Mouse (Mus musculus) heart, postnatal 0 days (tissue): ENCODE measurements around the gene Gnas. TPM values are rescaled to one million over a fixed set of nuclear protein-coding genes. Genes with fewer than 3 reads are reported as not detected.

Source experiments
- ATAC-seq: fragments of 200-750 bp; cut with Nextera tagmentation; 2 replicates; pipeline ENCODE4 v1.8.0; 2017; ENCODE audit warnings: low read depth, moderate number of reproducible peaks, moderate library complexity; ENCODE audit not compliant: insufficient read depth
- DNase-seq: peaks from one replicate; pipeline ENCODE4 v3.0.0-alpha.2; 2016; ENCODE audit warnings: low spot score
- H3K27ac ChIP-seq: fragments of 300-500 bp; sonication (generic); 2 replicates; pipeline ENCODE4 v1.5.1; 2014; ENCODE audit warnings: low read depth, mild to moderate bottlenecking
- H3K27me3 ChIP-seq: fragments of 300-500 bp; sonication (generic); 2 replicates; pipeline ENCODE4 v1.6.1; 2014; ENCODE audit warnings: low read length, mixed read lengths; ENCODE audit not compliant: control insufficient read depth, insufficient read depth
- H3K36me3 ChIP-seq: fragments of 300-500 bp; sonication (generic); replicated peaks from 2 replicates; pipeline ENCODE4 v1.6.1; 2014; ENCODE audit warnings: low read length, mixed read lengths; ENCODE audit not compliant: control insufficient read depth, insufficient read depth
- H3K4me1 ChIP-seq: fragments of 300-500 bp; sonication (generic); 2 replicates; pipeline ENCODE4 v1.6.1; 2014; ENCODE audit warnings: antibody characterized with exemption; ENCODE audit not compliant: control insufficient read depth, insufficient read depth
- H3K4me2 ChIP-seq: fragments of 300-500 bp; sonication (generic); 2 replicates; pipeline ENCODE4 v1.6.1; 2014; ENCODE audit warnings: low read depth, mild to moderate bottlenecking, low read length, moderate library complexity
- H3K4me3 ChIP-seq: fragments of 300-500 bp; sonication (generic); 2 replicates; pipeline ENCODE4 v1.5.1; 2014; ENCODE audit warnings: low read depth, low read length
- H3K9ac ChIP-seq: fragments of 300-500 bp; sonication (generic); replicated peaks from 2 replicates; pipeline ENCODE4 v1.6.1; 2014; ENCODE audit warnings: low read depth, low read length, mixed read lengths
- H3K9me3 ChIP-seq: fragments of 300-500 bp; sonication (generic); replicated peaks from 2 replicates; pipeline ENCODE4 v1.6.1; 2016; ENCODE audit warnings: low read length; ENCODE audit not compliant: control insufficient read depth
- CTCF ChIP-seq: IDR thresholded peaks from 2 replicates; pipeline ENCODE4 v1.5.1; 2016; ENCODE audit warnings: antibody characterized with exemption, control low read depth, low read depth
- EP300 ChIP-seq: IDR thresholded peaks from 2 replicates; pipeline ENCODE4 v1.6.1; 2016; ENCODE audit warnings: antibody characterized with exemption, low read depth
- WGBS: fragments of 180-500 bp; shearing (Covaris S2); extraction: QIAGEN DNeasy Blood & Tissue Kit; methylation state at CpG from one replicate; pipeline ENCODE4 v1.1.7; 2014; 5-methylcytosine and 5-hydroxymethylcytosine counted together
- polyA plus RNA-seq: library from polyadenylated mRNA; unstranded; fragments of >200 nt; fragmentation: Nextera tagmentation; extraction: Ambion mirVana; gene quantifications from 2 replicates; pipeline ENCODE4 v1.2.1, GENCODE M21; 2015
- total RNA-seq: library from RNA; depleted of rRNA; stranded (reverse); fragments of >200 nt; gene quantifications from 2 replicates; pipeline ENCODE4 v1.2.3, GENCODE M21; 2014; ENCODE audit warnings: low replicate concordance

Gnas gene
- total and polyA plus RNA-seq, 2 experiments from 2014 or later, result 1,131 to 1,263 TPM

- Histone ChIP-seq H3K27me3 (no peaks in the 10 kb centered on the region), H3K4me2 (no peak overlapping the region), H3K9me3 (no peaks in the 10 kb centered on the region), H3K4me1 (peaks cover 28% of the 10 kb centered on the region), H3K36me3 (0 out of 2 replicates have a peak, but pooled peaks cover 13% of the 10 kb centered on the region), H3K4me3 (no peak overlapping the region), H3K27ac (peak overlapping the region; percentile 69), H3K9ac (no peak overlapping the region)
- ATAC-seq (peak; percentile 72), DNase-seq (peak; percentile 53)
- TF ChIP-seq EP300 (no peak), CTCF (no peak)
- 51% methylated on average over 6 of the region's 6 CpGs for WGBS
Observed at GRCm38 (mm10) chr2:174271459-174271858, 12.7 kb upstream of the Gnas start.

GRCm38 (mm10) chr2:174273131-174273530 lies 11.0 kb upstream of the Gnas start:
- WGBS, result 68% methylated on average over 5 of the region's 5 CpGs
- H3K4me2 ChIP-seq, result no peak overlapping the region
- 0 out of 2 replicates have a peak, but pooled peaks cover 5% of the 10 kb centered on the region for H3K36me3 ChIP-seq
- H3K9me3 ChIP-seq, result no peaks in the 10 kb centered on the region
- H3K4me3 ChIP-seq, result no peak overlapping the region
- H3K4me1 ChIP-seq, result peaks cover 28% of the 10 kb centered on the region
- no peak for DNase-seq
- no peak for TF ChIP-seq CTCF
- TF ChIP-seq EP300, result no peak
- no peak for ATAC-seq
- H3K27ac ChIP-seq, result peak overlapping the region; percentile 68
- no peaks in the 10 kb centered on the region for H3K27me3 ChIP-seq
- no peak overlapping the region for H3K9ac ChIP-seq

- TF ChIP-seq CTCF (no peak), EP300 (no peak)
- DNase-seq (peak; percentile 56), ATAC-seq (peak; percentile 66)
- Histone ChIP-seq H3K4me2 (no peak overlapping the region), H3K9me3 (no peaks in the 10 kb centered on the region), H3K36me3 (0 out of 2 replicates have a peak, but pooled peaks cover 5% of the 10 kb centered on the region), H3K9ac (no peak overlapping the region), H3K4me3 (no peak overlapping the region), H3K4me1 (peaks cover 28% of the 10 kb centered on the region), H3K27me3 (no peaks in the 10 kb centered on the region), H3K27ac (peak overlapping the region; percentile 68)
- WGBS, result 36% methylated on average over 2 of the region's 2 CpGs
Observed at GRCm38 (mm10) chr2:174273961-174274360, 10.2 kb upstream of the Gnas start.

GRCm38 (mm10) chr2:174279771-174280170 lies 4.3 kb upstream of the Gnas start:
- no peak for DNase-seq
- Histone ChIP-seq H3K27me3 (peaks cover 10% of the 10 kb centered on the region), H3K4me1 (no peaks in the 10 kb centered on the region; the same call in 1 of the 2 replicates), H3K9me3 (no peaks in the 10 kb centered on the region), H3K4me2 (no peak overlapping the region), H3K27ac (no peak overlapping the region), H3K36me3 (peaks cover 29% of the 10 kb centered on the region), H3K4me3 (no peak overlapping the region), H3K9ac (no peak overlapping the region)
- ATAC-seq, result no peak
- TF ChIP-seq EP300 (no peak), CTCF (no peak)
- WGBS, result 64% methylated on average over 8 of the region's 8 CpGs

- DNase-seq (no peak), ATAC-seq (no peak)
- WGBS, result 46% methylated on average over 11 of the region's 11 CpGs
- Histone ChIP-seq H3K4me2 (peak overlapping the region; percentile 34), H3K27ac (no peak overlapping the region), H3K4me3 (peak overlapping the region; percentile 29), H3K9ac (no peak overlapping the region), H3K36me3 (peaks cover 43% of the 10 kb centered on the region), H3K9me3 (peaks cover 4% of the 10 kb centered on the region; the same call in 1 of the 2 replicates), H3K27me3 (peaks cover 45% of the 10 kb centered on the region), H3K4me1 (no peaks in the 10 kb centered on the region)
- TF ChIP-seq EP300 (no peak), CTCF (no peak)
Observed at GRCm38 (mm10) chr2:174283341-174283740, 779 bp upstream of the Gnas start.
